Mouse (Mus musculus): Measurements from ENCODE around the gene Olfr1047.

GRCm38 (mm10) chr2:86219214-86219613, 12.0 kb downstream of the Olfr1047 start, which contains the start of gene Olfr1046:
- TF ChIP-seq CTCF (IDR thresholded peaks at IDR 0.05; ENCODE audit: borderline replicate concordance, insufficient read depth, low read depth, low read length) = no peak
- no peak for TF ChIP-seq POLR2A (IDR thresholded peaks at IDR 0.05; ENCODE audit: borderline replicate concordance, insufficient read depth, low read length)

All from cerebellum, adult 2 months (tissue).